Mouse (Mus musculus): ENCODE results near the gene Pcbd1.
"Not testable (repeated sequence)": the region's sequence is repeated elsewhere in the genome, so short reads cannot be mapped to it uniquely, and the experiment has no call there.

Pcbd1 gene

GRCm38 (mm10) chr10:61103564-61104114, 14.5 kb downstream of the Pcbd1 start:
- DNase-seq: peak; percentile 44

DNA sequence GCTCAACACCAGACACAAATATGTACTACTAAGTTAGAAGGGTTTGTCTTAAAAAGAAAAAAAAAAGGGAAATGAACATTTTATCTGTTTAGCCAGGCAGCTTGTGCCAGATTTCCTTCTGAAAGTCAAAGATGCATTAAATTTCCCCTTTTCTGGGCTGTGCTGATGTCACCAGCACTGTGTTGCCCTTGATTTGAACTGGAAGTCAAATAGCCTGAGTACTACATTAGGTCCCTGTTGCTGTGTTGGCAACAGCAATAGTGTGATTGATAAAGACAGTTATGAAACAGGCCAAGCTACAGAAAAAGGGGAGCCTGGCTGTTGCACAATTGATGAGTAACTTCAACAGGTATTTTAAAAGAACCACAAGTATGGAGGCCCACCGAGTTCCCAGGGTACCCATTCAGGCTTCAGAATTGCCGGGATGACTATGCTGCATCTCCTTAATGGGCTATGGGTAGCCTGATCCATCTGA, 25.2 kb downstream of the Pcbd1 start:
- DNase-seq: no peak

DNA sequence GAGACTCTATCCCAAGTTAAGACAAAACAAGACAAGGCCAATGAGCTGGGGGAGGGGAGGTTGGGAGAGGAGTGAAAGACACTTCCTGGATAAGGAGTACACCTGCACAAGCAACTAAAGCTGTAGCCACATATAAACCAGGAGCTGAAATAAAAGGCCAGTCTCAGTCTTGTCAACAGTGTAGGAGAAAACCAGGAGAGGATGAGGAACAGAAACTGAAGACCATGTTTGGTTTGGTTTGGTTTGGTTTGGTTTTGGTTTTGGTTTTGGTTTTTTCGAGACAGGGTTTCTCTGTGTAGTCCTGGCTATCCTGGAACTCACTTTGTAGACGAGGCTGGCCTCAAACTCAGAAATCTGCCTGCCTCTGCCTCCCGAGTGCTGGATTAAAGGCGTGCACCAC, 32.6 kb downstream of the Pcbd1 start:
- DNase-seq: not testable (repeated sequence)

- no peak for DNase-seq
Measured at GRCm38 (mm10) chr10:61123276-61123913, 34.3 kb downstream of the Pcbd1 start.

DNA sequence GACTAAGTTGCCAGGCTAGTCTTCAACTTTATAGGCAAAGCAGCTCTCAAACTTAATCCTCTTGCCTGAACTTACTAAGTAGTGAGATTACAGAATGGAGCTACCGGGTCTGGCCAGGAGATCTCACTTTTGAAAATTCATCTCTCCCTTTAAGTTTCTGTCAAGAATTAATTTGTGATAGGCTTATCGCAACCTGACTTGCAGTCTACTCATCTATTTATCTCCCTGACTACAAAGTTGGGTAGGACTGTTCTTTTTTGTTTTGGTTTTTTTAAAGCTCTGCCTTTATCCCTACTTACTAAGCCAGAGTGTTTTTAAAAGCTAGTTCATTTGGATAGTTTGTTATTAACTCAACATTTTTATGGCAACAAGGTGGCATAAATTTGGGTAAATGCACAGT, 35.3 kb downstream of the Pcbd1 start:
- no peak for DNase-seq

- DNase-seq: no peak
Measured at GRCm38 (mm10) chr10:61128701-61129365, 39.7 kb downstream of the Pcbd1 start.

DNA sequence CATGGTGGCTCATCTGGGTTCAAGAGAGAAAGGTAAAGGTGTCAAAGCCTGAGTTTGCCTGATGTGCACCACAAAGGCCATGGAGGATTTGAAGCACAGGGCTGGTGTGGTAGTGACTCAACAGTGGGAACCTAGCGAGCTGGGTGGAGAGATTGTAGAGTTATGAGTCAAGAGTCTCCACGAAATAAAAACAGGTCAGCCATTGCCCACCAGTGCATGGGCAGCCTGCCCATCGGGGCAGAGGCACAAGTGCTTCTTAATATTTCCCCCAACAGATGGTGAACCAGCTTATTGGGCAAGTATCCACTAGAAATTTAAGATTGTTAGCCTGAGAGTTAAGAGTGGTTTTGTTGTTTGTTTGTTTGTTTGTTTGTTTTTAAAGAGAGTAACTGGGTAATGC, 41.8 kb downstream of the Pcbd1 start:
- DNase-seq: peak; percentile 23

DNA sequence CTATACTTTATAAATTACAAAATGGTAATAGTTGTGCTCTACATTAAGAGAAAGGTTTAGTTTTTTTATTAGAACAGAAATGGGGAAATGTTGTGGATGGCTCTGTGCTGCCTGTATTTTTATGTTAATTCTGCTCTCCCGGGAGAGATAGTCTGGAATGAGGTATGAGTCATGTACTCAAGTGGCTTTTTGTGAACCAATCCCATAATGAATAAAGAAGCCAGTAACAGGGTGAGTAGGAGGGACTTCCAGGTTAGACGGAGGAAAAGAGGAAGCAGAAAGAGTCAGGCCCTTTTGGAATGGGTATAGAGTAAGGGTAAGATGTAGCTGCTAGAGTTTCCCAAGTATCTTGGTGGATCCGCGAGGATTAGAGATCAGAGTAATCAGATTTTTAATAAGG, 44.9 kb downstream of the Pcbd1 start:
- no peak for DNase-seq

GRCm38 (mm10) chr10:61135226-61135839, 46.2 kb downstream of the Pcbd1 start:
- DNase-seq: no peak

GRCm38 (mm10) chr10:61137567-61137966, 48.4 kb downstream of the Pcbd1 start:
- no peak for DNase-seq

GRCm38 (mm10) chr10:61143343-61143742, 54.2 kb downstream of the Pcbd1 start:
- DNase-seq: no peak

Data from cerebellum, adult 8-10 months (tissue).